Mouse (Mus musculus) layer of hippocampus, postnatal 10 days (tissue): ENCODE data around the gene Galnt18. TPM values are rescaled to one million over a fixed set of nuclear protein-coding genes. Genes with fewer than 3 reads are reported as not detected.

Source experiments
- DNase-seq, 2 experiments: peaks; one replicate each; pipeline ENCODE4 v3.0.0; 2021; ENCODE audit warnings: low spot score in 2 of 2
- total RNA-seq, 2 experiments: library from RNA; stranded (reverse); gene quantifications; 2 replicates each; pipeline ENCODE4 v1.2.3; 2021

The Galnt18 gene
- total RNA-seq, 2 experiments from 2014 or later, result 66.0 to 72.4 TPM

- no peak for DNase-seq
Measured at GRCm38 (mm10) chr7:111638899-111639298, 140.9 kb downstream of the Galnt18 start.

- DNase-seq, result no peak
Measured at GRCm38 (mm10) chr7:111638465-111638864, 141.3 kb downstream of the Galnt18 start.

- no peak for DNase-seq
Measured at GRCm38 (mm10) chr7:111637866-111638448, 141.8 kb downstream of the Galnt18 start.

GRCm38 (mm10) chr7:111636503-111636902 lies 143.3 kb downstream of the Galnt18 start:
- no peak for DNase-seq

- DNase-seq, result no peak
Measured at GRCm38 (mm10) chr7:111631265-111631664, 148.5 kb downstream of the Galnt18 start.

GRCm38 (mm10) chr7:111626232-111626631 lies 153.5 kb downstream of the Galnt18 start:
- no peak for DNase-seq

- no peak for DNase-seq
Measured at GRCm38 (mm10) chr7:111625736-111626135, 154.0 kb downstream of the Galnt18 start.

GRCm38 (mm10) chr7:111616231-111616937 lies 163.4 kb downstream of the Galnt18 start:
- DNase-seq, result no peak

GRCm38 (mm10) chr7:111614471-111614870 lies 165.3 kb downstream of the Galnt18 start:
- no peak for DNase-seq

- DNase-seq, result no peak
Measured at GRCm38 (mm10) chr7:111607476-111607875, 172.3 kb downstream of the Galnt18 start.

GRCm38 (mm10) chr7:111606091-111606490 lies 173.7 kb downstream of the Galnt18 start:
- no peak for DNase-seq

- DNase-seq, result no peak
Measured at GRCm38 (mm10) chr7:111605663-111606062, 174.1 kb downstream of the Galnt18 start.

GRCm38 (mm10) chr7:111604578-111605208 lies 175.1 kb downstream of the Galnt18 start:
- DNase-seq, result no peak

- no peak for DNase-seq
Measured at GRCm38 (mm10) chr7:111603186-111603585, 176.6 kb downstream of the Galnt18 start.

GRCm38 (mm10) chr7:111601339-111602067 lies 178.3 kb downstream of the Galnt18 start:
- DNase-seq, result no peak

GRCm38 (mm10) chr7:111600756-111601155 lies 179.0 kb downstream of the Galnt18 start:
- no peak for DNase-seq

- DNase-seq, result no peak
Measured at GRCm38 (mm10) chr7:111593680-111594079, 186.1 kb downstream of the Galnt18 start.

- no peak for DNase-seq
Measured at GRCm38 (mm10) chr7:111589506-111590125, 190.2 kb downstream of the Galnt18 start.

GRCm38 (mm10) chr7:111588291-111588781 lies 191.4 kb downstream of the Galnt18 start:
- no peak for DNase-seq

- no peak for DNase-seq
Measured at GRCm38 (mm10) chr7:111580547-111580946, 199.2 kb downstream of the Galnt18 start.

- no peak for DNase-seq
Measured at GRCm38 (mm10) chr7:111575096-111575495, 204.7 kb downstream of the Galnt18 start.
